Mouse (Mus musculus) liver, embryonic 14.5 days (tissue): ENCODE measurements at regions not wholly inside any gene's neighbourhood (a gene's known extent, or its start where the extent isn't known, plus 50 kb on each side); places are given as distances from the start of the nearest gene placed in this dataset.

ENCODE experiments used
- ATAC-seq: fragments of 200-750 bp; cut with Nextera tagmentation; 2 replicates; pipeline ENCODE4 v1.8.0; 2017; ENCODE audit warnings: moderate number of reproducible peaks, mild to moderate bottlenecking, moderate library complexity; ENCODE audit not compliant: insufficient read depth
- DNase-seq, 3 experiments: peaks; one replicate each; pipeline ENCODE4 v3.0.0-alpha.2; 2012 to 2013; ENCODE audit warnings: low read depth in 3 of 3, low spot score in 3 of 3
- H3K27ac ChIP-seq: fragments of 300-500 bp; sonication (generic); 2 replicates; pipeline ENCODE4 v1.5.1; 2014; ENCODE audit warnings: moderate library complexity, mild to moderate bottlenecking, control low read depth, inconsistent platforms
- H3K27me3 ChIP-seq: fragments of 300-500 bp; sonication (generic); 2 replicates; pipeline ENCODE4 v1.6.1; 2014; ENCODE audit warnings: mild to moderate bottlenecking, low read length, moderate library complexity; ENCODE audit not compliant: control insufficient read depth, insufficient read depth
- H3K36me3 ChIP-seq: fragments of 300-500 bp; sonication (generic); replicated peaks from 2 replicates; pipeline ENCODE4 v1.6.1; 2014; ENCODE audit warnings: low read depth; ENCODE audit not compliant: control insufficient read depth, insufficient read depth
- H3K4me1 ChIP-seq, 2 experiments: fragments of 200-500 bp in 1 of 2; fragments of 300-500 bp in 1 of 2; sonication (generic) in 1 of 2; replicated peaks; 2 replicates each; pipeline ENCODE4 v1.6.1; 2012 to 2014; ENCODE audit warnings: antibody characterized with exemption in 1 of 2, inconsistent platforms in 1 of 2, low read length in 1 of 2; ENCODE audit not compliant: control insufficient read depth in 2 of 2, insufficient read depth in 2 of 2
- H3K4me2 ChIP-seq: fragments of 300-500 bp; sonication (generic); 2 replicates; pipeline ENCODE4 v1.6.1; 2014; ENCODE audit warnings: low read depth, mild to moderate bottlenecking, control low read depth, moderate library complexity
- H3K4me3 ChIP-seq, 2 experiments: fragments of 200-500 bp in 1 of 2; fragments of 300-500 bp in 1 of 2; sonication (generic) in 1 of 2; 2 replicates each; pipeline ENCODE4 v1.5.1; 2012 to 2014; ENCODE audit warnings: low read depth in 2 of 2, low read length in 2 of 2, mild to moderate bottlenecking in 2 of 2, control low read depth in 1 of 2, inconsistent platforms in 1 of 2, moderate library complexity in 1 of 2; ENCODE audit not compliant: insufficient read depth in 1 of 2
- H3K9ac ChIP-seq: fragments of 300-500 bp; sonication (generic); replicated peaks from 2 replicates; pipeline ENCODE4 v1.6.1; 2014; ENCODE audit warnings: mild to moderate bottlenecking, control low read depth, moderate library complexity
- H3K9me3 ChIP-seq: fragments of 300-500 bp; sonication (generic); 2 replicates; pipeline ENCODE4 v1.6.1; 2016; ENCODE audit warnings: low read length, mixed read lengths; ENCODE audit not compliant: control insufficient read depth
- CTCF ChIP-seq: IDR thresholded peaks from 2 replicates; pipeline ENCODE4 v1.5.1; 2016; ENCODE audit warnings: antibody characterized with exemption, low read depth, control low read depth
- EP300 ChIP-seq: IDR thresholded peaks from 2 replicates; pipeline ENCODE4 v1.6.1; 2016; ENCODE audit warnings: antibody characterized with exemption, low read depth
- WGBS: fragments of 180-500 bp; shearing (Covaris S2); extraction: QIAGEN DNeasy Blood & Tissue Kit; methylation state at CpG from one replicate; pipeline ENCODE4 v1.1.7; 2014; ENCODE audit not compliant: insufficient replicate concordance; 5-methylcytosine and 5-hydroxymethylcytosine counted together

- H3K4me2 ChIP-seq: no peak overlapping the region
- no peak overlapping the region for H3K27ac ChIP-seq
- ATAC-seq: no peak
- no peaks in the 10 kb centered on the region for H3K9me3 ChIP-seq
- peaks cover 11% of the 10 kb centered on the region for H3K27me3 ChIP-seq
- 54% methylated on average over 9 of the region's 9 CpGs for WGBS
- no peaks in the 10 kb centered on the region for H3K36me3 ChIP-seq
- no peak overlapping the region for H3K4me3 ChIP-seq
- H3K9ac ChIP-seq: no peak overlapping the region
- TF ChIP-seq CTCF (peak; percentile 30; the same call in 1 of the 2 replicates), EP300 (no peak)
- DNase-seq: peak in 1 of 3 experiments; percentile 7
- H3K4me1 ChIP-seq: no peaks in the 10 kb centered on the region
Measured at GRCm38 (mm10) chr8:78061827-78062719, 151.0 kb upstream of the Ttc29 start.

- H3K9me3 ChIP-seq: no peaks in the 10 kb centered on the region
- peak overlapping the region; percentile 43 for H3K4me2 ChIP-seq
- H3K27ac ChIP-seq: no peak overlapping the region
- WGBS: 4% methylated on average over 13 of the region's 13 CpGs
- no peak overlapping the region for H3K9ac ChIP-seq
- DNase-seq: no peak
- H3K36me3 ChIP-seq: no peaks in the 10 kb centered on the region
- no peaks in the 10 kb centered on the region for H3K4me1 ChIP-seq
- no peak overlapping the region for H3K4me3 ChIP-seq
- H3K27me3 ChIP-seq: peaks cover 11% of the 10 kb centered on the region
- no peak for TF ChIP-seq EP300
- TF ChIP-seq CTCF: peak; percentile 65
- no peak for ATAC-seq
Measured at GRCm38 (mm10) chr8:78063529-78063928, 149.6 kb upstream of the Ttc29 start.

- H3K4me2 ChIP-seq: peak overlapping the region; percentile 43
- peak overlapping the region in 1 of 2 experiments; percentile 21; a peak in 1 of 4 replicates for H3K4me3 ChIP-seq
- no peaks in the 10 kb centered on the region for H3K4me1 ChIP-seq
- WGBS: 24% methylated on average over 13 of the region's 13 CpGs
- TF ChIP-seq EP300 (no peak), CTCF (no peak)
- H3K27ac ChIP-seq: no peak overlapping the region
- ATAC-seq (no peak), DNase-seq (no peak)
- peaks cover 11% of the 10 kb centered on the region for H3K27me3 ChIP-seq
- H3K9ac ChIP-seq: no peak overlapping the region
- no peaks in the 10 kb centered on the region for H3K9me3 ChIP-seq
- H3K36me3 ChIP-seq: no peaks in the 10 kb centered on the region
Measured at GRCm38 (mm10) chr8:78064161-78064560, 148.9 kb upstream of the Ttc29 start.

- Histone ChIP-seq H3K27ac (no peak overlapping the region), H3K9me3 (no peaks in the 10 kb centered on the region), H3K4me3 (no peak overlapping the region), H3K27me3 (peaks cover 11% of the 10 kb centered on the region), H3K4me2 (no peak overlapping the region), H3K4me1 (no peaks in the 10 kb centered on the region), H3K36me3 (no peaks in the 10 kb centered on the region), H3K9ac (no peak overlapping the region)
- ATAC-seq (no peak), DNase-seq (no peak)
- WGBS: 35% methylated on average over 10 of the region's 10 CpGs
- TF ChIP-seq EP300: no peak
- TF ChIP-seq CTCF: no peak
Measured at GRCm38 (mm10) chr8:78065890-78066493, 147.1 kb upstream of the Ttc29 start.
